Mouse (Mus musculus): ENCODE measurements around the gene Txndc8. TPM values are rescaled to one million over a fixed set of nuclear protein-coding genes. Genes with fewer than 3 reads are reported as not detected.

Txndc8 gene
- total and polyA plus RNA-seq, 3 experiments = not detected

DNA sequence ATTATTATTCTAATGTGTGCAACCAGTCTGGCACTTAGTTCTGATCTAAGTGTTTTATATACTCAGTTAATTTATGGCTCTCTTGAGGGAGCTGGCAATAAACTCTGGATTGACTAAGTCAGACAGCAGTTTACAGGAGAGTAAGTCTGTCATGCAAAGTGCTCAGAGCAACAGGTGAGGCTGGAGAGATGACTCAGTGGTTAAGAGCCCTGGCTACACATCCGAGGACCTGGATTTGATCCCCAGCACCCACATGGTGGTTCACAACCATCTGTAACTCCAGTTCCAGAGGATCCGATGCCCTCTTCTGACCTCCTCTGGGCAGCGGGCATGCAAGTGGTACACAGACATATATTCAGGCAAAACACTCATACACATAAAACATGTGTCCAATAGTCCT lies 35.4 kb upstream of the Txndc8 start:
- intact Hi-C loops (cut with DNase I) = no loop called here
- Histone ChIP-seq H3K36me3 (ENCODE audit: control insufficient read depth, insufficient read depth, low read length) (no peaks in the 10 kb centered on the region), H3K4me3 (no peak overlapping the region), H3K27ac (no peak overlapping the region), H3K4me1 (ENCODE audit: control insufficient read depth, insufficient read depth, low read length) (no peaks in the 10 kb centered on the region), H3K27me3 (ENCODE audit: control insufficient read depth, insufficient read depth, low read length) (no peaks in the 10 kb centered on the region), H3K79me2 (replicated peaks; ENCODE audit: control insufficient read depth, insufficient read depth, low read length) (no peaks in the 10 kb centered on the region), H3K9ac (ENCODE audit: low read depth, low read length) (no peak overlapping the region)
- DNase-seq = no peak
- TF ChIP-seq EP300 (IDR thresholded peaks at IDR 0.05; ENCODE audit: insufficient read depth, low read depth, low read length) (no peak), POLR2A (IDR thresholded peaks at IDR 0.05; ENCODE audit: insufficient read depth, low read depth, low read length) (no peak), CTCF (IDR thresholded peaks at IDR 0.05) (no peak)
- 98% methylated on average over 3 of the region's 3 CpGs for WGBS

DNA sequence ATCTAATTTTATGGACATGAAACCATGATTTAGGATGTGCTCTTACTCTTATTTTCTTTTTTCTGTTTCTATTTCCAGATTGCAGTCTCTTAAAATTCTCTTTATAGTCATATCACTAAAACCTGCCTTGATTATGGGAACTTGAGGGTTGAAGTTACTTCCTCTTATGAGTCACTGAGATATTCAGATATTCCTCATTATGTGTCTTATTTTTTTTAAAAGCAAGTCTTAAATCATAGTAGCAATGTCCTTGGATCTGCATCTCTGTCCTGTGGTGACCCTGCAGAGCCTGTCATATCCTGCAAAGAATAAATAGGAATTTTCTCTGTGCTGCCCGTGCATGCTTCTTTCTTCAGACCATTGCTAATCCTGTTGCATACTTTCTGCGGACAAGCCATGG lies 31.2 kb upstream of the Txndc8 start:
- no peak overlapping the region for H3K27ac ChIP-seq
- 83% methylated on average over 2 of the region's 2 CpGs for WGBS
- no peak for TF ChIP-seq POLR2A (IDR thresholded peaks at IDR 0.05; ENCODE audit: insufficient read depth, low read depth, low read length)
- no peak for TF ChIP-seq EP300 (IDR thresholded peaks at IDR 0.05; ENCODE audit: insufficient read depth, low read depth, low read length)
- no peak for TF ChIP-seq CTCF (IDR thresholded peaks at IDR 0.05)
- H3K36me3 ChIP-seq (ENCODE audit: control insufficient read depth, insufficient read depth, low read length) = no peaks in the 10 kb centered on the region
- no peaks in the 10 kb centered on the region for H3K4me1 ChIP-seq (ENCODE audit: control insufficient read depth, insufficient read depth, low read length)
- DNase-seq = no peak
- H3K27me3 ChIP-seq (ENCODE audit: control insufficient read depth, insufficient read depth, low read length) = no peaks in the 10 kb centered on the region
- H3K9ac ChIP-seq (ENCODE audit: low read depth, low read length) = no peak overlapping the region
- H3K4me3 ChIP-seq = no peak overlapping the region
- intact Hi-C loops (cut with DNase I) = no loop called here
- H3K79me2 ChIP-seq (replicated peaks; ENCODE audit: control insufficient read depth, insufficient read depth, low read length) = no peaks in the 10 kb centered on the region

DNA sequence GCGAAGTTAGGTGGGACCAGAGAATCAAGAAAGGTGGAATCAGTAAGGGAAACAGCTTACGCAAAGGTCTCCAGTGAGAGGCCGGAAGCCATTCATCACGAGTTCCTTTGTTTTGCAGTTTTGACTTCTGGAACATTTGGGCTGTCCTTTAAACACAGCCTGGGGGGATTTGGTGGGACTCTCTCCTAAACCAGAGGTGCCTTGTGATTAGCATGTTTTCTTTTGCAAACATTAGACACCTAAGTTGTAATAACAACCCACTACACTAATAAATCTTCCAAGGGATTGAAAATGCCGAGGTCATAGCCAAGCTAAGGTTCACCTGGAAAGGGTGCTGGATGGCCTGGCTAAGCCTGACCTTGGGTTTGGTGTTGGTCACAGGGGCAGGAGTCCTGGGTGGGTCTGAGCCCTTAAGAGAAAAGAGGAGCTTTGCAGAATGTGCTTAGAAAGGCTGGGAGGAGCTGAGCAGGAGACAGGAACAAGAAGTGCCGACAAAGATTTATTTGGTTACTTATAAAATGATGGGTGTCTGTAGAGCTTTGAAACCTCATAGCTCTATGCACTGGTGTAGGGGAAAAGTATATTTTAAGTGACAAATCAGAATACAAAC lies 28.3 kb upstream of the Txndc8 start:
- H3K79me2 ChIP-seq (replicated peaks; ENCODE audit: control insufficient read depth, insufficient read depth, low read length) = no peaks in the 10 kb centered on the region
- no peak overlapping the region for H3K4me3 ChIP-seq
- WGBS = 82% methylated on average over 6 of the region's 6 CpGs
- H3K36me3 ChIP-seq (ENCODE audit: control insufficient read depth, insufficient read depth, low read length) = no peaks in the 10 kb centered on the region
- no peak overlapping the region for H3K27ac ChIP-seq
- no peak for TF ChIP-seq CTCF (IDR thresholded peaks at IDR 0.05)
- TF ChIP-seq EP300 (IDR thresholded peaks at IDR 0.05; ENCODE audit: insufficient read depth, low read depth, low read length) = no peak
- no peak for TF ChIP-seq POLR2A (IDR thresholded peaks at IDR 0.05; ENCODE audit: insufficient read depth, low read depth, low read length)
- H3K9ac ChIP-seq (ENCODE audit: low read depth, low read length) = no peak overlapping the region
- intact Hi-C loops (cut with DNase I) = no loop called here
- no peaks in the 10 kb centered on the region for H3K27me3 ChIP-seq (ENCODE audit: control insufficient read depth, insufficient read depth, low read length)
- H3K4me1 ChIP-seq (ENCODE audit: control insufficient read depth, insufficient read depth, low read length) = no peaks in the 10 kb centered on the region
- no peak for DNase-seq

GRCm38 (mm10) chr4:58034663-58035062 lies 25.7 kb upstream of the Txndc8 start:
- no peaks in the 10 kb centered on the region for H3K79me2 ChIP-seq (replicated peaks; ENCODE audit: control insufficient read depth, insufficient read depth, low read length)
- WGBS = 40% methylated on average over 13 of the region's 13 CpGs
- intact Hi-C loops (cut with DNase I) = no loop called here
- no peak overlapping the region for H3K27ac ChIP-seq
- no peaks in the 10 kb centered on the region for H3K36me3 ChIP-seq (ENCODE audit: control insufficient read depth, insufficient read depth, low read length)
- no peaks in the 10 kb centered on the region for H3K4me1 ChIP-seq (ENCODE audit: control insufficient read depth, insufficient read depth, low read length)
- no peaks in the 10 kb centered on the region for H3K27me3 ChIP-seq (ENCODE audit: control insufficient read depth, insufficient read depth, low read length)
- no peak overlapping the region for H3K9ac ChIP-seq (ENCODE audit: low read depth, low read length)
- DNase-seq = no peak
- TF ChIP-seq POLR2A (IDR thresholded peaks at IDR 0.05; ENCODE audit: insufficient read depth, low read depth, low read length) = no peak
- no peak for TF ChIP-seq EP300 (IDR thresholded peaks at IDR 0.05; ENCODE audit: insufficient read depth, low read depth, low read length)
- no peak for TF ChIP-seq CTCF (IDR thresholded peaks at IDR 0.05)
- H3K4me3 ChIP-seq = no peak overlapping the region

- intact Hi-C loops (cut with DNase I) = no loop called here
- no peak for DNase-seq
- no peak for TF ChIP-seq EP300 (IDR thresholded peaks at IDR 0.05; ENCODE audit: insufficient read depth, low read depth, low read length)
- Histone ChIP-seq H3K36me3 (ENCODE audit: control insufficient read depth, insufficient read depth, low read length) (no peaks in the 10 kb centered on the region), H3K27me3 (ENCODE audit: control insufficient read depth, insufficient read depth, low read length) (no peaks in the 10 kb centered on the region), H3K27ac (no peak overlapping the region), H3K79me2 (replicated peaks; ENCODE audit: control insufficient read depth, insufficient read depth, low read length) (no peaks in the 10 kb centered on the region), H3K4me1 (ENCODE audit: control insufficient read depth, insufficient read depth, low read length) (no peaks in the 10 kb centered on the region), H3K4me3 (no peak overlapping the region), H3K9ac (ENCODE audit: low read depth, low read length) (no peak overlapping the region)
- 69% methylated on average over 1 of the region's 1 CpGs for WGBS
Measured at GRCm38 (mm10) chr4:58032714-58033113, 23.8 kb upstream of the Txndc8 start.

GRCm38 (mm10) chr4:58003501-58003900 lies 5.4 kb downstream of the Txndc8 start:
- intact Hi-C loops (cut with DNase I) = no loop called here
- H3K27ac ChIP-seq = no peak overlapping the region
- H3K36me3 ChIP-seq (ENCODE audit: control insufficient read depth, insufficient read depth, low read length) = no peaks in the 10 kb centered on the region
- WGBS = 67% methylated on average over 3 of the region's 3 CpGs
- no peaks in the 10 kb centered on the region for H3K27me3 ChIP-seq (ENCODE audit: control insufficient read depth, insufficient read depth, low read length)
- TF ChIP-seq EP300 (IDR thresholded peaks at IDR 0.05; ENCODE audit: insufficient read depth, low read depth, low read length) (no peak), CTCF (IDR thresholded peaks at IDR 0.05) (no peak), POLR2A (IDR thresholded peaks at IDR 0.05; ENCODE audit: insufficient read depth, low read depth, low read length) (no peak)
- no peak overlapping the region for H3K4me3 ChIP-seq
- no peaks in the 10 kb centered on the region for H3K79me2 ChIP-seq (replicated peaks; ENCODE audit: control insufficient read depth, insufficient read depth, low read length)
- no peak for DNase-seq
- no peaks in the 10 kb centered on the region for H3K4me1 ChIP-seq (ENCODE audit: control insufficient read depth, insufficient read depth, low read length)
- no peak overlapping the region for H3K9ac ChIP-seq (ENCODE audit: low read depth, low read length)

Data from heart, adult 2 months (tissue).